Mouse (Mus musculus) forebrain, embryonic 11.5 days (tissue): ENCODE measurements around the gene Map1lc3a. TPM values are rescaled to one million over a fixed set of nuclear protein-coding genes. Genes with fewer than 3 reads are reported as not detected.

Source experiments
- ATAC-seq: fragments of 200-750 bp; cut with Nextera tagmentation; replicated peaks from 2 replicates; pipeline ENCODE4 v1.8.0; 2017; ENCODE audit warnings: moderate TSS enrichment; ENCODE audit not compliant: low FRiP score
- DNase-seq: peaks from one replicate; pipeline ENCODE4 v3.0.0-alpha.2; 2017; ENCODE audit warnings: low spot score
- H3K27ac ChIP-seq: fragments of 300-500 bp; sonication (generic); 2 replicates; pipeline ENCODE4 v1.5.1; 2014; ENCODE audit warnings: low read depth, low read length
- H3K27me3 ChIP-seq: fragments of 300-500 bp; sonication (generic); 2 replicates; pipeline ENCODE4 v1.6.1; 2014; ENCODE audit warnings: mild to moderate bottlenecking, low read length, mixed read lengths; ENCODE audit not compliant: control insufficient read depth, insufficient read depth
- H3K36me3 ChIP-seq: fragments of 300-500 bp; sonication (generic); 2 replicates; pipeline ENCODE4 v1.6.1; 2014; ENCODE audit warnings: mild to moderate bottlenecking, low read length, moderate library complexity, mixed read lengths; ENCODE audit not compliant: control insufficient read depth, insufficient read depth
- H3K4me1 ChIP-seq: fragments of 300-500 bp; sonication (generic); replicated peaks from 2 replicates; pipeline ENCODE4 v1.6.1; 2014; ENCODE audit warnings: low read length, mixed read lengths; ENCODE audit not compliant: control insufficient read depth, insufficient read depth
- H3K4me2 ChIP-seq: fragments of 300-500 bp; sonication (generic); 2 replicates; pipeline ENCODE4 v1.6.1; 2014; ENCODE audit warnings: low read depth, mild to moderate bottlenecking, low read length, moderate library complexity, mixed read lengths; ENCODE audit not compliant: severe bottlenecking
- H3K4me3 ChIP-seq: fragments of 300-500 bp; sonication (generic); 2 replicates; pipeline ENCODE4 v1.5.1; 2014; ENCODE audit warnings: low read depth, low read length
- H3K9ac ChIP-seq: fragments of 300-500 bp; sonication (generic); 2 replicates; pipeline ENCODE4 v1.6.1; 2014; ENCODE audit warnings: low read length
- H3K9me3 ChIP-seq: fragments of 300-500 bp; sonication (generic); 2 replicates; pipeline ENCODE4 v1.6.1; 2016; ENCODE audit warnings: low read length, mixed read lengths; ENCODE audit not compliant: control insufficient read depth
- WGBS: fragments of 180-500 bp; shearing (Covaris S2); extraction: QIAGEN DNeasy Blood & Tissue Kit; methylation state at CpG from one replicate; pipeline ENCODE4 v1.1.7; 2014; 5-methylcytosine and 5-hydroxymethylcytosine counted together
- polyA plus RNA-seq: library from polyadenylated mRNA; unstranded; fragments of >200 nt; fragmentation: Nextera tagmentation; extraction: Ambion mirVana; gene quantifications from 2 replicates; pipeline ENCODE4 v1.2.1, GENCODE M21; 2014

Gene Map1lc3a
- polyA plus RNA-seq, 1 experiment from 2014 or later: 129 TPM

- no peak for DNase-seq
- H3K4me3 ChIP-seq: no peak overlapping the region
- ATAC-seq: no peak
These were observed 1.6 kb downstream of the Map1lc3a start for GRCm38 (mm10) chr2:155277721-155278120.

DNA sequence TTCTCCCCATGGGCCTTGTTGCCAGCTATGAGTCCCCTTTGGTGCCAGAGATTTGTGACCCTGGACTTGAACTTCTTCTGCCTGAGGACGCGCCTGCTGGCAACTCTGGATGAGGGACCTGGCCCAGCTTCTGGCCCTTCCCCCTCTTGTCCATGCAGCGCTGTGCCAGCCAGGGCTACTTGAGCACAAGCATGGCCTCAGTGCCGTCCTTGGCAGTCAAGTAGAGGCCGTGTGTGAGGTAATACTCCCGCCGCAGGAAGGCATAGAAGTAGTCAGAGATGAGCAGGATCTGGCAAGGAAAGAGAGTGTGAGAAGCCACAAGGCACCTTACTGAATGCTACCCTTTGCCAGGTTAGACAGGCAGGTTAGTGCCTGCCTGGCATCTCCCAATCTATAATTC lies 2.3 kb downstream of the Map1lc3a start:
- no peak for DNase-seq
- no peak overlapping the region for H3K9ac ChIP-seq
- no peaks in the 10 kb centered on the region for H3K27me3 ChIP-seq
- ATAC-seq: no peak
- H3K27ac ChIP-seq: no peak overlapping the region
- no peak overlapping the region for H3K4me3 ChIP-seq
- H3K4me2 ChIP-seq: no peak overlapping the region
- WGBS: 92% methylated on average over 7 of the region's 7 CpGs
- H3K4me1 ChIP-seq: 0 out of 2 replicates have a peak, but pooled peaks cover 7% of the 10 kb centered on the region
- no peaks in the 10 kb centered on the region; the same call in 1 of the 2 replicates for H3K36me3 ChIP-seq
- H3K9me3 ChIP-seq: no peaks in the 10 kb centered on the region

More at GRCm38 (mm10) chr2:155277721-155278120, 1.6 kb downstream of the Map1lc3a start:
- Histone ChIP-seq H3K27me3 (no peaks in the 10 kb centered on the region), H3K27ac (no peak overlapping the region), H3K4me1 (0 out of 2 replicates have a peak, but pooled peaks cover 7% of the 10 kb centered on the region), H3K9me3 (no peaks in the 10 kb centered on the region), H3K36me3 (no peaks in the 10 kb centered on the region; the same call in 1 of the 2 replicates), H3K9ac (no peak overlapping the region), H3K4me2 (no peak overlapping the region)
- WGBS: 79% methylated on average over 2 of the region's 2 CpGs

- no peak for ATAC-seq
- Histone ChIP-seq H3K36me3 (no peaks in the 10 kb centered on the region; the same call in 1 of the 2 replicates), H3K4me2 (no peak overlapping the region), H3K9me3 (no peaks in the 10 kb centered on the region), H3K27ac (no peak overlapping the region), H3K4me1 (0 out of 2 replicates have a peak, but pooled peaks cover 7% of the 10 kb centered on the region), H3K9ac (no peak overlapping the region), H3K27me3 (no peaks in the 10 kb centered on the region), H3K4me3 (no peak overlapping the region)
- DNase-seq: no peak
- 87% methylated on average over 4 of the region's 4 CpGs for WGBS
These were observed 3.1 kb downstream of the Map1lc3a start for GRCm38 (mm10) chr2:155279163-155279562.

DNA sequence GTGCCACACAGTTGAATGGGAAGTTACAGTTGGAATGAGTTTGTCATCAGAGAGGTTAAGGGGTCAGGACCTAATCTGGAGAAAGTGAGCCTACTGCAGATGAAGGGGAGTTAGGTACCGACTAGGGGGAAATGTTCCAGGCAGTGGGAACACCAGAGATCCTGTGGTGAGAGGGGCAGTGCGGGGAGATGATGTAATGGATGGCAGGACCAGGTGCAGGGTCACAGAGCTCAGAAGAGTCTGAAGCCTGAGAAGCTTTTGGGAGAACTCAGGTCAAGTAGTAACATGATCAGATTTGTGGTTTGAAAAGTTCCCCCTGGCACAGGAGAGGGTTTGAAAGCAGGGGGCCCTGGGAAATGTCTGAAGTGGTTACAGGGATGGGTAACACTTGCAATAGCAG lies 4.0 kb downstream of the Map1lc3a start:
- Histone ChIP-seq H3K36me3 (no peaks in the 10 kb centered on the region; the same call in 1 of the 2 replicates), H3K4me2 (no peak overlapping the region), H3K9ac (no peak overlapping the region), H3K27ac (no peak overlapping the region), H3K9me3 (no peaks in the 10 kb centered on the region), H3K27me3 (no peaks in the 10 kb centered on the region), H3K4me3 (no peak overlapping the region), H3K4me1 (0 out of 2 replicates have a peak, but pooled peaks cover 7% of the 10 kb centered on the region)
- DNase-seq: no peak
- ATAC-seq: no peak
- 68% methylated on average over 2 of the region's 2 CpGs for WGBS

- Histone ChIP-seq H3K27me3 (no peaks in the 10 kb centered on the region), H3K36me3 (no peaks in the 10 kb centered on the region), H3K9ac (no peak overlapping the region), H3K27ac (no peak overlapping the region), H3K9me3 (no peaks in the 10 kb centered on the region), H3K4me3 (no peak overlapping the region), H3K4me1 (no peaks in the 10 kb centered on the region), H3K4me2 (no peak overlapping the region)
- DNase-seq (no peak), ATAC-seq (no peak)
- WGBS: 94% methylated on average over 4 of the region's 4 CpGs
These were observed 7.7 kb downstream of the Map1lc3a start for GRCm38 (mm10) chr2:155283793-155284192.

DNA sequence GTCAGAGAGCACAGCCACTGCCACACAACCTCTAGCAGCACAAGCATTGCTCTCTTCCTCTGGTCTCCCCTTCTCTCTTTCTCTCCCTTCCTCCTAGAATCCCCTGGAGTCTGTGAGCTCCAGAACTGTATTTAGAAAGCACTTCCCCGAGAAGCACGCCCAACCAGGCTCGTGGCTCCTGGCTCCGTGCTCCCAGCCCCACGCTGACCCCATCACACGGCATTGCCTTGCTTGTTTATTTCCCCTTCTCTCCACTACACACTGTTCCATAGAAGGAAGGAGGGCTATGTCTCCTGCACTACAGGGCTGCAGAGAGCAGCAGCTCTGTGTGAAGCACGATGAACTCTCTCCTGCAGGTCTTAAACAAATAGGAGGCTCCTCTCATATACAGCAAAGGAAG lies 8.6 kb downstream of the Map1lc3a start:
- no peak overlapping the region for H3K4me3 ChIP-seq
- no peak overlapping the region for H3K27ac ChIP-seq
- H3K4me2 ChIP-seq: no peak overlapping the region
- ATAC-seq (no peak), DNase-seq (no peak)
- H3K4me1 ChIP-seq: no peaks in the 10 kb centered on the region
- no peaks in the 10 kb centered on the region for H3K27me3 ChIP-seq
- H3K9me3 ChIP-seq: no peaks in the 10 kb centered on the region
- no peak overlapping the region for H3K9ac ChIP-seq
- H3K36me3 ChIP-seq: no peaks in the 10 kb centered on the region
- WGBS: 91% methylated on average over 7 of the region's 7 CpGs

DNA sequence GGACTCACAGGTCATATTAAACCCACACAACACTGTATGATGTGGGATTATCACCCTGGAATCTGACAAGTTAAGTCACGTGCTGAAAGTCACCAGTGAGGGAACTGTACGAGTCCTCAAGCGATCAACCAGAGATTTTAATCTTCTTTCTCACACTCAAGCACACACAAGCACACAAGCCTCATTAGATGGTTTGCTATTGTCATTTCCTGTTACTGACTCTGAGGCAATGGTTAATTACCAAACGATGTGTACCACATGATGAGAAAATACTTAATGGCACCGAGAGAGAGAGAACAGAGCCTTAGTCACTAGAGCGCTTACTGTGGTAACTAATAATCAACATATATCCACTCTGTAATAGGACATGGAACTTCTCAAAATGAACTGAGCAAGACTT lies 9.6 kb downstream of the Map1lc3a start:
- no peaks in the 10 kb centered on the region for H3K4me1 ChIP-seq
- 88% methylated on average over 6 of the region's 6 CpGs for WGBS
- H3K36me3 ChIP-seq: no peaks in the 10 kb centered on the region
- no peaks in the 10 kb centered on the region for H3K9me3 ChIP-seq
- no peaks in the 10 kb centered on the region for H3K27me3 ChIP-seq
- ATAC-seq: no peak
- no peak for DNase-seq
- H3K4me3 ChIP-seq: no peak overlapping the region
- H3K9ac ChIP-seq: no peak overlapping the region
- no peak overlapping the region for H3K4me2 ChIP-seq
- no peak overlapping the region for H3K27ac ChIP-seq

GRCm38 (mm10) chr2:155287456-155288250 lies 11.6 kb downstream of the Map1lc3a start:
- Histone ChIP-seq H3K4me1 (no peaks in the 10 kb centered on the region), H3K27ac (no peak overlapping the region), H3K9me3 (no peaks in the 10 kb centered on the region), H3K4me2 (no peak overlapping the region), H3K27me3 (no peaks in the 10 kb centered on the region), H3K9ac (no peak overlapping the region), H3K4me3 (no peak overlapping the region), H3K36me3 (no peaks in the 10 kb centered on the region)
- no peak for ATAC-seq
- no peak for DNase-seq
- WGBS: 89% methylated on average over 4 of the region's 4 CpGs

DNA sequence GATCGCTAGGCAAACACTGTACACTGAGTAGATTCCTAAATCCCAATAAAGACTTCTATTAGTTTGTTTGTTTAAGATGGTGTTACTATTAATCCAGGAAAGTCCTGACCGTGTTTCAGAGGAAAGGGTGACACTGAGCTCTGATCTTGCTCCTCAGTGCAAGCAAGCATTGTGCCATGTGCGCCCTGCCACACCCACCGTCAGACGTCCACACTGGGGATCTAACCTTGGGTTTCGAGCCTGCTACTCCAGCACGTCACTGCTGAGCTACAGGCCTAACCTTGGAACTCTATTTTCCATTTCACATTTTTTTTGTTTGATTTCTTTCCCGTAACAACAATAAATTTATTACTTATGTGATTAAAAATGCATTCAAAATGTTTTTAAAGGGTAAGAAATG lies 14.0 kb downstream of the Map1lc3a start:
- DNase-seq: no peak
- no peaks in the 10 kb centered on the region for H3K4me1 ChIP-seq
- H3K4me2 ChIP-seq: no peak overlapping the region
- 92% methylated on average over 8 of the region's 8 CpGs for WGBS
- no peaks in the 10 kb centered on the region for H3K9me3 ChIP-seq
- no peak overlapping the region for H3K4me3 ChIP-seq
- no peak overlapping the region for H3K27ac ChIP-seq
- ATAC-seq: no peak
- H3K36me3 ChIP-seq: no peaks in the 10 kb centered on the region
- H3K27me3 ChIP-seq: no peaks in the 10 kb centered on the region
- no peak overlapping the region for H3K9ac ChIP-seq
